Mouse (Mus musculus): ENCODE results near the gene Ttn. TPM values are rescaled to one million over a fixed set of nuclear protein-coding genes. Genes with fewer than 3 reads are reported as not detected.

Gene Ttn
- total and polyA plus RNA-seq, 3 experiments = 0.01 to 0.14 (median 0.03) TPM

- no peak for DNase-seq
These were observed 20.3 kb downstream of the Ttn start for GRCm38 (mm10) chr2:76962045-76962432.

- DNase-seq = no peak
These were observed 20.8 kb downstream of the Ttn start for GRCm38 (mm10) chr2:76961420-76962044.

GRCm38 (mm10) chr2:76949774-76950173 lies 32.6 kb downstream of the Ttn start:
- DNase-seq = no peak

- no peak for DNase-seq
These were observed 43.8 kb downstream of the Ttn start for GRCm38 (mm10) chr2:76938515-76938914.

GRCm38 (mm10) chr2:76929718-76930117 lies 52.6 kb downstream of the Ttn start:
- peak; percentile 52 for DNase-seq

- DNase-seq = no peak
These were observed 53.5 kb downstream of the Ttn start for GRCm38 (mm10) chr2:76928816-76929215.

- DNase-seq = peak; percentile 30
These were observed 54.0 kb downstream of the Ttn start for GRCm38 (mm10) chr2:76928298-76928697.

GRCm38 (mm10) chr2:76926927-76927326 lies 55.4 kb downstream of the Ttn start:
- DNase-seq = no peak

- no peak for DNase-seq
These were observed 67.4 kb downstream of the Ttn start for GRCm38 (mm10) chr2:76914959-76915358.

GRCm38 (mm10) chr2:76908705-76909457 lies 73.5 kb downstream of the Ttn start:
- DNase-seq = no peak

GRCm38 (mm10) chr2:76903351-76903750 lies 79.0 kb downstream of the Ttn start:
- no peak for DNase-seq

GRCm38 (mm10) chr2:76901476-76902086 lies 80.8 kb downstream of the Ttn start:
- DNase-seq = no peak

- no peak for DNase-seq
These were observed 82.5 kb downstream of the Ttn start for GRCm38 (mm10) chr2:76899886-76900285.

- no peak for DNase-seq
These were observed 85.4 kb downstream of the Ttn start for GRCm38 (mm10) chr2:76896990-76897389.

GRCm38 (mm10) chr2:76895327-76895726 lies 87.0 kb downstream of the Ttn start:
- no peak for DNase-seq

GRCm38 (mm10) chr2:76888721-76889120 lies 93.6 kb downstream of the Ttn start:
- no peak for DNase-seq

- DNase-seq = no peak
These were observed 96.5 kb downstream of the Ttn start for GRCm38 (mm10) chr2:76885855-76886254.

- no peak for DNase-seq
These were observed 100.9 kb downstream of the Ttn start for GRCm38 (mm10) chr2:76881406-76881805.

GRCm38 (mm10) chr2:76875587-76875986 lies 106.8 kb downstream of the Ttn start:
- no peak for DNase-seq

GRCm38 (mm10) chr2:76866928-76867327 lies 115.4 kb downstream of the Ttn start:
- no peak for DNase-seq

- DNase-seq = no peak
These were observed 116.8 kb downstream of the Ttn start for GRCm38 (mm10) chr2:76865497-76865896.

- DNase-seq = no peak
These were observed 121.0 kb downstream of the Ttn start for GRCm38 (mm10) chr2:76861327-76861726.

GRCm38 (mm10) chr2:76850066-76850465 lies 132.3 kb downstream of the Ttn start:
- DNase-seq = no peak
